Mouse (Mus musculus) embryo, embryonic 11 days (tissue): ENCODE measurements around the gene Herpud2.

Experiments used
- DNase-seq: peaks from one replicate; pipeline ENCODE4 v3.0.0-alpha.2; 2015

Herpud2 gene

DNA sequence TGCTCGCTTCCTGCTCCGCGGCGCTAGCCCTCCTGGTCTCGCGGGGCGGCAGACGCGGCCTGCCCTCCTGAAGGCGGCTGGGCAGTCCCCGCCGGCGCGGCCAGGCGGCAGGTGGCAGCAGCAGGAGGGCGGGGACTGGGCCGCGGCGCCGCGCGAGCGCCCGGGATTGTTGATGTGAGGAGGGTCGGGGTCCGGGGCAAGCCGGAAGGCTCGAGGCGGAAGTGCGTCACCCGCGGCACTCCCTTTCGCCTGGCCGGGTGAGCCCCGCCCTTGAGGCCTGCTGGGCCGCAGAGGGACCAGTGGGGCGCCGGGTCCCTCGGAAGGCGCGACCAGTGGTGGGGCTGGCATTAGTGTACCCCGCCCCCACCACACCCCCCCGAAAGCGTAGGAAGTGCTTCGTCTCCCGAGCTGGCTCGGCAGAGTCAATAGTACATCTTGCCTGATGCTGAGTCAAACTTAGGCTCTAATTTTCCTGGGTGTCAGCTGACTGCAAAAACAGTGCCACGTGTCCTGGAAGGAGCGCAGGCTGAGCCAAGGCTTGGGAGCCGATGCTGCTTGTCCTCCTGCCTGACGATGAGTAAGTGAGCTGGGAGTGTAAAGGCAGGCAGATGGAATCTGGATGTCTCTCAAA is at the start of gene Herpud2:
TSS of gene Herpud2 (minus strand) at position 210 of the 631 bp plus-strand sequence.
- peak; percentile 95 for DNase-seq

DNA sequence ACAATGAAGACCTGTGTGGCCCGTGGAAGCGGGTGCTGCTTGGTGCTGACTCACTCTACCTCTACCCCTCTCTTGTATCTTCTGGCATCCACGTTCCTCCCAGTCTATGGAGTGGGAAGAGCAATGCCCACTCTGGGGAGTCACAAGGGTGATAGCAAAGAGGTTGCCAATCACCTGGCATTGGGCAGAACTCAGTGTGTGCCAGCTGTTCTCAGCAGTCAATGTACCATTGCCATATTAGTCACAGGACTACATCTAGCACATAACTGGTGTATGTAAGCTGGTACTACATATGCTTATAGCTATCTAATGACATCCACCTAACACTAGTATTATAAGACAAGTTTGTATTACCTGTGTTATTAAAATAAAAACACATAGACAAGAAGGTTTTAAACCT is 49.4 kb upstream of the Herpud2 start:
- DNase-seq: no peak

DNA sequence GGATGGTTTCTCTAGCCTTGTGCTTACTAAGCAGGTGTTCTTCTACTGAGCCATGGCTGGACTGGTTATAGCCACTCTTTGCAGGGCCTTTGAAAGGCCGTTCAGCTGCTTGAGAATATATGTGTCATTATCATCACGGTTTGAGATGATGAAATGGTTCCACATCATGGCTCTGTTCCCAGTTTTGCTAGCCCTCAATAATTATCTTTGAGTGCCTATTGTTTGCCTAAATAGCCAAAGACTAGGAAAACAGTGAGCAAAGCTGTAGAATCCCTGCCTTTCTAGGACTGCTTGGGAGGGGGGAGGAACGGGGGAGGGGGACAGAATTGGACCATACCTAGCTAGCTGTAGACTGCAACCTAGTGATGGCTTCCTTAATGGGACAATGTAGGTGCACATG is 48.5 kb upstream of the Herpud2 start:
- DNase-seq: no peak

DNA sequence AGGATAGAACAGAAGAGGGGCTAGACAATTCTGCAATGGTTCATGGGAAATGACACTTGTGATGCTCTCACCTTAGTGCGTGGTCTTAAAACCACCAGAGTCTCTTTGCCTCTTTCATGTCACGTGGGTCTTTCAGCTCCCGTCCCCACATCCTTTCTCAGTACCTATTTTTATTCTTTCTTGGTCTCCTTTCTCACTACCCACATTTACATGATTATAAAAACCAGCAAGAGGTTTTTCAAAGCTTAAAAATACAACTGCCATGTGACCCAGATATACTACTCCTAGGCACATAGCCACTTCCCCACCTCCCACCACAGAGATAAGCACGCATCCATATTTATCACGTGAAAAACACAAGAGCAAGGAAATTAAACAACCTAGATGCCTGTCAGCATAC is 45.1 kb upstream of the Herpud2 start:
- DNase-seq: no peak

DNA sequence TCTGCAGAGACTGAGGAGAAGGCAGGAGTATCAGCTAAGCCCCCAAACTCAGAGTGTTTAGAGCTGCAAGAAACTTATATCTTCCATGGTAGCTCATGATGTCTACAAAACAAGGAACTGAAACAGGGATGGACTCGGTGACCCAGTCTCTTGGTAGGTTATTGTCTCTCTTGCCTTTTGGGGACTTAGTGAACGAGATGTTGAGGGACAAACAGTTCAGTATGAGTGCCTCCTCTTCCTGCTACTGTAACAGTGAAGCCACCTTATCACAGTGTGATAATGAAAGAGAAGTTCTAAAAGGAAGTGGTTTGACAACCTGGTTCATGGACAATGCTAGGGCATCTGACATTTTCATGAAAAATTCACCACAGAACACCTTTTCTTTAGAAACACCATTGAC is 40.0 kb upstream of the Herpud2 start:
- DNase-seq: no peak

DNA sequence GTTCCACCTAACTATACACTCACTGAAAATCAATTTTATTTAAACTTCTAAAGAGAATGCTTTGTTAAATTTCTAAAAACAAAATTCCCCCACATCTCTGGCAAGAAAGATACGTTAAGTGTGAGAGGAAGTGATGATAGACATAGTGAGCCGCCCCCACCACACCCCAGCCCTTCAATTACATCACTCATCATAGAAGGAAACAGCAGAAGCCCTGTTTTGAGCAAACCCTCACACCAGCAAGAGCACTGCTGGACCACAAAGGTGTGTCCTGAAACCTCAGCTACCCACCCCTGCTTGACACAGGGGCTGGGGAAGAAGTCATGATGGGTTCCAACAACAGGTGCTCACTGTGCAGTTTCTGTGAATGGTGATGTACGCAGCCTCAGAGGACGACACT is 34.9 kb upstream of the Herpud2 start:
- no peak for DNase-seq

DNA sequence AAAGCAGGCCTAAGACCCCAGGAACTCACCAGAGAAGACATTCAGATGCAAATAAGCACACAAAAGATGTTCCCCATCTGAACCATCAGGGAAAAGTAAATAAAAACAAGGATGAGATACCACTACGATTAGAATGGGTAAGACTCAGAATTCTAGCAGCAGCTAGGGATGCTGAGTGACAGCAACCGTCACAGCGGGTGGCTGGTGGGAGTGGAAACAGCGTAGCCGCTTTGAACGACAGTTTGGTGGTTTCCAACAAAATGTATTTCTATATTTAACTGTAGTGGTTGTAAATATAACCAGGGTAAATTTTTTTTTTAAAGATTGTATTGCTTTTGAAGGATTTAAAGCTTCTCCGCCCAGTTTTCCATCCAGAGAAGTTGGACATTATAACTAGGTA is 34.2 kb upstream of the Herpud2 start:
- DNase-seq: no peak

DNA sequence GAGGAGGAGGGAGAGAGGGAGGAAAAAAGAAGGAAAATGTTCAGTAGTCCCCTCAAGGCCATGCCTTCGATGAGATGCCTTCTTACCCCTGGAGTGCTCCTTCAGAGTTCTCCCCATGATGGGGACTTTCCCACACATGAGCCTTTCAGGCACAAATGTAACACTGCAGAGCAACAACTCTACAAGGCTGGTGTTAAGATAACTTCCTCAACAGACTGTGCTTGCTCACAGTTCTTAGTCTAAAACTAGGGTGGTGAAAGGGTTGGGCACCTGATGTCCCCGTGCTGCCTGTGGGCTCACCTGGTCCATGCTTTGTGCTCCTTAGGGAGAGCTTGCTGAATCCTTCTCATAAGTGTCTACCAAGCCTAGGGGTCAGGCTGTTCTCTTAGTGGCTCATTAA is 33.0 kb upstream of the Herpud2 start:
- DNase-seq: no peak

DNA sequence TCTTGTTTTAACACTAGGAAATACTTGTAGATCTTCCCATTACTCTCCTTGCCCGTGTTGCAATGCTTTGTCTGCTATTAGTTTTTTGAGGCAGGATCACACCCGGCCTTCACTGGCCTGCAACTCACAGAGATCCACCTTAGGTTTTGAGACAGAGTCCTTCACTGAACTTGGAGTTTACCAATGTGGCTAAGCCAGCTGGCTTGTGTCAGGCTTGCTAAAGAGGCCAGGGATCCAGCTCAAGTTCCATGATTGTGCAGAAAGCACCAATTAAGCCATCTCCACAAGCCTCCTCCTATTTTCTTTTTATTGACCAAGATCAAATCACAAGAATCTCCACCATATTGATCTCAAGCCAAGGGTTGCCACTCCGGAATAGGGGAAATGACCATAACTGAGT is 26.4 kb upstream of the Herpud2 start:
- DNase-seq: no peak

DNA sequence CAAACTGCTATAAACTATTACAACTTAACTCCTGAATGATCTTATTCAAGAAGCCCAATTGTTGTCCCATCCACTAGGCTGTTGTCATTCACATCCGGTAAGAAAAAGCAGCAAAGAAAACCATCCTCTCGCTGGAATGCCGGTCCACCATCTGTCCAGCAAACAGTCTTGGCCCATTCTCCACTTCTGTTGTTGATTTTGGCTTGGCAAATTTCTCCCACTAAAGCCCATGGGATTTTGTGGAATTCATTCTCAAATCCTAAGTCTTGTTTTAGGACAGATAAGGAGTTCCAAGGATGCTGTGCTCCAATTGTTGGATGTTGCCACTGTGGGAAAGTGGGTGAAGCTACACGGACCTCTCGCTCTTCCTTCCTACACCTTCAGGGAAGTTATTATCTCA is 25.6 kb upstream of the Herpud2 start:
- no peak for DNase-seq

DNA sequence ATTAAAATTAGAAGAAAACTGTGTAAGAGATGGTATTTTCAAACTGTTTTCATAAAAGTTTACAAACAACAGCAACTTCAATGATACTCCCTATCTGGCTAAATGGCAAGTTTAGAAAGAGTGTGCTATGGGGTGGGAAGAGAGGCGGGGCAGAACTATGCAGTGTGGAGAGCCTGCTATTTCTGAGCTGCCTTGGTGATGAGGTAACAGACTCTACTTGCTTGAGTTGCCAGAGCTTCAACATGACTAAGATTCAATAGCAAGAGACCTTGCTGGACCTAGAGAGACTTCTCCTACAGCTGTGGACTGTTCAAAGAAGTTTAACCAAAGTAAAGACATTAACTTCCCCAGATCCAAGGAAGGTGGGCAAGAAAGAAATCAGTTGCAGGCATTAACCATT is 24.9 kb upstream of the Herpud2 start:
- DNase-seq: no peak

DNA sequence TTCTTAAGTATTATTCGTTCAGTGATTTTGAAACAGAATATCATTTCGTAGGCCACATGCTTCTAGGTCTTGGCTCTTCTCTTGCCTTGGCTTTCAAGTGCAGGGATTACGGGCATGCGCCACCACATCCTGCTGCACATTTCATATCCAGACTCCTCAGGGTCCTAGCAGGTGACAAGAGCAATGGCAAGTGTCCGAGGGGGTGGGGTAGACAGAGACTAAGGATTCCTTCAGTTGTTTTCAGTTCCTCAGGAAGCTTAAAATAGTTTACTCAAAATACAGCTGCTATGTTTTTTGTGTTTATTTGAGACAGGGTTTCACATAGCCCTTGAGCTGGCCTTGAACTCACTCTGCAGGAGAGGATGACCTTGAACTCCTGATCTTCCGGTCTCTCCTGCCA is 24.4 kb upstream of the Herpud2 start:
- no peak for DNase-seq

DNA sequence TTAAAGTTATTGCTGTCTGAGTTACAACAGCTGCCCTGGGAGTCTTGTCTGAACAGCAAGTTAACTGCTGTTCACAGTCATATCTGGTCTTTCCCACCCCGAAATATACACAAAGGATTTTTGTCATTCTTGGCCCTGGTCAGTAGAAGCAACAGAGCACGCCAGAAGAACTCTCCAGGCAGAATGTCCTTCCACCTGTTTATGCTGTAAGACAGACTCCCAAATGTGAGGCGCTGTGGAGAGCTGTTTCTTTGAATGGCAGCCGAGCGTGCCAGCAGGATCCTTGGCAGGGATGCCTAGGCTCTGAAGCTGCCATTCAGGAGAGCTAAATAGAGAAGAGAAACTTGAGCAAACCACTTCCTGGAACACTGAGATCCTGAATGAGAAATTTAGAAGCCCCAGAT is 23.4 kb upstream of the Herpud2 start:
- DNase-seq: peak; percentile 12

DNA sequence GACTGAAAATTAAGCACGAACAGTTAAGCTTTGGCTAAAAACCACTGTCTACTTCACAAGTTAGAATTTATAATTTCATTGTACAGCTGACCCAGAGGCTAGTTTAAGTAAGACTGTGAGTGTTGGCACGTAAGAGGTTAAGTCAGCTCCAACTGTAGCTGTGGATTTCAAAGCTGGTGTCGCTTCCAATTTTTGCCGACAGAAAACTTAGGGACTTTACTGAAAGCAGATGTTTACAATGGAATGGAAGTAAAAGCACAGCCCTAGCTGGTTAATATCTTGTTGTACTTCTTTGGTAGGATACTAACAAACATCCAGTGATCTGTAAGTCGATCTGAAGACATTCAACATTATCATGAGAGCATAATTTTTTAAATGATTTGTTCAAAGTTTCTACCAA is 23.0 kb upstream of the Herpud2 start:
- DNase-seq: peak; percentile 22

DNA sequence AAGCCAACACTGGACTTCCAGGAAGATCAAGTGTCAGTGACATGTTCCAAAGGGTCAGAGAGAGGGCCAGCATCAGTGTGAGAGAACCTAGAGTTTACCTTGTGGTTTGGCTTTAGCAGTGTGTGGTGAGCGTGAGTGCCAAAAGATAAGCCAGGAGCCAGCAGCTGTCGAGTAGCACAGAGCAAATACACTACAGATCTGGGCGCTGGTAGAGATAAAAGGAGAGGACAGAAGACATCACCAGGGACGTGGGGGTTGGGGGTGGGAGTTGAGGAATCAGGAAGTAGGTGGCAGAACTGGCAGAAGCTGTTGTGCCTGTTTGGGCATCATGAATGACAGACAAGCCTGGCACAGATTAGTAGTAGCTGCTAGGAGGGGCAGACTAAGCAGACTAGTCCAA is 21.6 kb upstream of the Herpud2 start:
- DNase-seq: no peak

DNA sequence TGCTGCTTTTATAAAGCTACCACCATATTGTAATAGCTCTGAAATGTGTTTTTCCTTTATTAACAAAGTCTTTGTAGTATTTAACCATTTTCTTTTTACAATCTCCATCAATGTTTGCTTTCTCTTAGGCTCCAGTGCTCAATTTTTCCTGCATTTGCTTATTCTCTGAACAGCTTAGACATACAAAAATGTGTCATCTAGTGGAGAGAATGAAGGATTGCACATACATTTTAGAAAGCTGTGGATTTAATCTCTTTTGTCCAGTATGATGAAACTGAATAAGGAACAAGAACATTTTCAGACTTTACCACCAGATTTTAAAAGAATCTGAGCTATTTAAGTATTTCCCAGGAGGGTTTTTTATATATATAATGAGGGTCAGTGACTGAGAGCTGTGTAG is 18.0 kb upstream of the Herpud2 start:
- DNase-seq: no peak

DNA sequence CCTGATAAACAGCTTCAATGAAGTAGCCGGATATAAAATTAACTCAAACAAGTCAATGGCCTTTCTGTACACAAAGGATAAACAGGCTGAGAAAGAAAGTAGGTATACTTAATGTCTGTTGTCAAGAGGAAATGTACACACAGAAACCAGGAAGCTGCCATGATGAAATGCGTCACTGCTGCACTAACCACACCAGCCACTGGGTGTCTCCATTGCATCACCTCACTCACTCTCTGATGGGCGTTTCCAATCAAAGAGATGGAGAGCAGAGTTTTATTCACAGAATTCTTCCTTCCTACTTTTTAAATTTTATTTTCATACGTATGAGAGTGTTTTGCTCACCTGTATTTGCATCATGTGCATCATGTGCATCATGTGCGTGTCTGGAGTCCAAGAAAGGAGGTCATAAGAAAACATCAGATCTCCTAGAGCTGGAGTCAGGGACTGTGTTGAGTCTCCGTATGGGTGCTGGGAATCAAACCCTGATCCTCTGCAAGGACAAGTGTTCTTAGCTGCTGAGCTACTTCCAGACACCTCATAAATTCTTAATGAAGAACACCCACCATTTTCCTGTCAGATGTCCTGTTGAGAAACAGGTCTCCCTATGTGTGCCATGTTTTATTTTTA is 16.0 kb upstream of the Herpud2 start:
- peak; percentile 73 for DNase-seq

DNA sequence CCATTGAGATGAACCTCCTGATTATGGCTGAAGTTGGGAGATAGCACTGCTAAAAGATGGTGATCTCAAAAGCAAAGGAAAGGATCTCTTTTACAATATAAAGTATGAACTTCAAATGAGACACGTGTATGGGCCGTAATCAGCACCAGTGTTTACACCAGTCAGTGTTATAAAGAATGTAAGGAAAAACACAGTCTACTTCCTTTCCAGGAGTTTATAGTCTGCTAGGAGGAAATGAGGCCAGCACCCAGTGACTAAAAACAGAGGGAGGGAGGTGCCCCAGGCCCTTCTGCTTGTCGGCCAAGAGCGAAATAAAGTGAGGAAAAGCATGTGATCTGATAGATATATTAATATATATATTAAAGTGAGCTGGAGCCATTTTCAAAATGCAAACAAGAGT is 6.6 kb upstream of the Herpud2 start:
- no peak for DNase-seq

DNA sequence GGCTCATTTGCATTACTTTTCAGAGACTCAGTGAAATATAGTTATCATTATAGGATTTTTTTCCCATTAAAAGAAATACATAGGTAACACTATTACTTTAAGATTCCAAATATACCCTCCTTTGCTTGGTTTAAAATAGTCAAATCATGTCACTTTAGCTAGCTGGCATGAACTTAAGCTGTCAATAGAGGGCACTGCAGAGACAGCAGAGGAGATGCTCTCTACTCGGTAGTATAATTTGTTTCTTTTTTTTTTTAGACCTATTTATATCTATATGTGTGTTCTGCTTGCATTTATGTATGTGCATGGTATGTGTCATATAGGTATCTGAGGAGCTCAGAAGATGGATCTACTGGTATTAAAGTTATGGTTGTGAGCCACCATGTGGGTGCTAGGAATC is 4.8 kb upstream of the Herpud2 start:
- DNase-seq: no peak

DNA sequence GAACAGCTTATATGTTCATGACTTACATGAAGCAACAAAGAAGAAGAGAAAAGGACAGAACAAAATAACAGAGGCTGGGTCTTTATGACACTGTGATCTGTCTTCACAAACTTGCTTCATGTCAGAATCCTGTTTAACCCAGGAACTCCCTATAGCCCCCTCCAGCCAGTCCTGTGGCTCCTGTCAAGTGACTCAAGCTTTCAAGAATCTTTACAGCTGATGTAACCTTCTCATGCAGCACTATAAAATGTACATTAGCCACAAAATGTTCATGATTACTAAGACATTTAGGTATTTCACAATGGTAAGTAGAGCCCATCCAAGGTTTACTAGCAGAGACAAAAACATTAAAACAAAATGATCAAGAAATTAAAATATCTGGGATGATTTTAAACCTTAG is 1.4 kb upstream of the Herpud2 start:
- DNase-seq: no peak

DNA sequence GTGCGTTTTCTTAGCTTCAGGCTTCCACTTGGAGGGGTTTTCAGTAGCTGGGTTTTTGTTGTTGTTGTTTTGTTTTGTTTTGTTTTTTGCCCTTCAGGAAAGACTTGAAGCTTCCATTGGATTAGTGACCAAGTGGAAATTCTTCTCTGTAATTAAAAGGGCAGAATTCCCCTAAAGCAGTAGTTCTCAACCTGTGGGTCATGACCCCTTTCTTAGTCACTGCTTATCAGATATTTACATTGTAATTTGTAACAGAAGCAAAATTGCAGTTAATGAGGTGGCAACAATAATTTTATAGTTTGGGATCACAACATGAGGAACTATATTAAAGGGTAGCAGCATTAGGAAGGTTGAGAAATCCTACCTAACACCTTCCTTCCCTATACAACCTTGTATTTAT is 837 bp upstream of the Herpud2 start:
- DNase-seq: no peak

DNA sequence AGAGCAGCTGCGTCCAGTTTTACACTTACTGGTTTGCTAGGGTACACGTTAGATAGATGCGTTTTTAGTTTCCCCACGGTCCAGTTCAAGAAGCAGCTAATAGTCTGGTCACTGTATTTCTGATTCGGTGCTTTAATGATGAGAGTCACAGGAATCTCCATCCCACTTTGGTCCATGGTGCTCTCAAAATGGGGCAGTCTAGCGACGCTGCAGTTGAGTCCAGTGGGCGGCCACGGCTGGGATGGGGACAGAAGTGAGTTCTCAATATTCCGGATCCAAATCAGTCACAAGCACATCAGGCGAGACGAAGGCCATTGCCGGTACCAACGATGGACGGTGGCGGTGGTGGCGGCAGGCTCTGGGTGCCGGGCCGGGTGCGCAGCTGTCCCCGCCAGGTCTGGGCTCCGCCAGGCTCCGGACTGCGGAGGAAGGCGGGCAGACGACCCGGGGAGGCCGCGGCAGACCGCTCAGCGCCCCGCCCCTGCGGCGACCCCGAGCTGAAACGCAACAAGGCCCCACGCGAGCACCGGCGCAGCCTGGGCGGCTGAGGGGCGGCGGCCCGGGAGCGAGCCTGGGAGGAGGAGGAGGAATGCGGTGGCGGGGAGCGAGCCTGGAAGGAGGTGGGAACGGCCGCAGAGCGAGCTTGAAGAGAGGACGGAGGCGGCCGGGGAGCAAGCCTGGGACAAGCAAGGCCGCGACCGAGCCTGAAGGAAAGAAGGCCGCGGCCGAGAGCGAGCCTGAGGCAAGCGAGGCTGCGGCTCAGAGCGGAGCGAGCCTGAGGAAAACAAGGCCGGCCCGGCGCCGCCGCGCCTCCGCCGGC is 619 bp downstream of the Herpud2 start:
- peak; percentile 56 for DNase-seq

DNA sequence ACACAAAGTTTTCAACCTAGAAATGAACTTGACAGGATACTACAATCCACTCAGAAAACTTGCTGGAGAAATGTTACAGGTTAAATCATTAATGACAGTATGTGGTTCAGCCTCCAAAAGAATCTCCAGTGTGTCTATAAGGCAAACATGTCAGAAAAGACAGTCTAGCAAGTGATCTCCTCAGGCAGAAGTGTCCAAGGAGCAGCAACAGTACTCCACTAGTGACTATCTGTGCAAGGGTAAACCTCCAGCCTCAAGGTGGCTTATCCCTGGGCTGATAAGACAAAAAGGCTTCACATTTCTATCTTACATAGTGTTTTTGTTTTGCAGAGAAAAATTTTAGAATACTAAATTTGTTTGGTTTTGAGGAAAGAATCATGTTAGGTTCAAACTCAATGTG is 2.9 kb downstream of the Herpud2 start:
- no peak for DNase-seq

DNA sequence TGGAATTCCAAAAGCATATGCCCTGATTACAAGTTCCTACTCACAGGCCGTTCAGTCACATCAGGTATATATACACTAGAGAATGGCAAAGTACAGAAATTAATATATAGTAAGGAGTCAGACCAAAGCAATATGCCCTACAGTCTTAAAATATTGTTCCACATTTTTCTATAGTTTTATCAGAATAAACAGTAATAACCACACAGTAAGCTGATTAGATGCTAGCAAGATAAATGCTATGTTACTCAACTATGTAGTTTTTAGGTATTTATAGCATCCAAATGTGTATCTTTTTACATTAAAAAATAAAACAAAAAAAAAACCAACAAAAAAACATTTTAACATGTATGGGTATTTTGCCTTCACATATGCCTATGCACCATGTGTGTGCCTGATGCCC is 5.7 kb downstream of the Herpud2 start:
- no peak for DNase-seq
